Mouse (Mus musculus): ENCODE results near the gene Samd14. TPM values are rescaled to one million over a fixed set of nuclear protein-coding genes. Genes with fewer than 3 reads are reported as not detected.

Samd14 gene
- polyA plus RNA-seq, 1 experiment = 10.1 TPM

GRCm38 (mm10) chr11:94978947-94979346 lies 30.7 kb upstream of the Samd14 start:
- H3K4me3 ChIP-seq (ENCODE audit: control insufficient read depth, insufficient read depth, low read length) = no peak overlapping the region
- H3K36me3 ChIP-seq (ENCODE audit: control insufficient read depth, insufficient read depth, low read length) = no peaks in the 10 kb centered on the region
- no peaks in the 10 kb centered on the region for H3K4me1 ChIP-seq (replicated peaks; ENCODE audit: control insufficient read depth, insufficient read depth, low read length)
- TF ChIP-seq POLR2A (IDR thresholded peaks at IDR 0.05; ENCODE audit: control insufficient read depth, extremely low read depth, insufficient read depth, low read length, poor library complexity) (no peak), CTCF (IDR thresholded peaks at IDR 0.05; ENCODE audit: borderline replicate concordance, control insufficient read depth, extremely low read depth, insufficient read depth, low read length, poor library complexity) (peak; percentile 94)
- no peak overlapping the region for H3K27ac ChIP-seq (ENCODE audit: control insufficient read depth, insufficient read depth, low read length)
- H3K27me3 ChIP-seq (ENCODE audit: control insufficient read depth, insufficient read depth, low read length) = no peaks in the 10 kb centered on the region
- peak; percentile 95 for DNase-seq
- 2% methylated on average over 20 of the region's 20 CpGs for WGBS

DNA sequence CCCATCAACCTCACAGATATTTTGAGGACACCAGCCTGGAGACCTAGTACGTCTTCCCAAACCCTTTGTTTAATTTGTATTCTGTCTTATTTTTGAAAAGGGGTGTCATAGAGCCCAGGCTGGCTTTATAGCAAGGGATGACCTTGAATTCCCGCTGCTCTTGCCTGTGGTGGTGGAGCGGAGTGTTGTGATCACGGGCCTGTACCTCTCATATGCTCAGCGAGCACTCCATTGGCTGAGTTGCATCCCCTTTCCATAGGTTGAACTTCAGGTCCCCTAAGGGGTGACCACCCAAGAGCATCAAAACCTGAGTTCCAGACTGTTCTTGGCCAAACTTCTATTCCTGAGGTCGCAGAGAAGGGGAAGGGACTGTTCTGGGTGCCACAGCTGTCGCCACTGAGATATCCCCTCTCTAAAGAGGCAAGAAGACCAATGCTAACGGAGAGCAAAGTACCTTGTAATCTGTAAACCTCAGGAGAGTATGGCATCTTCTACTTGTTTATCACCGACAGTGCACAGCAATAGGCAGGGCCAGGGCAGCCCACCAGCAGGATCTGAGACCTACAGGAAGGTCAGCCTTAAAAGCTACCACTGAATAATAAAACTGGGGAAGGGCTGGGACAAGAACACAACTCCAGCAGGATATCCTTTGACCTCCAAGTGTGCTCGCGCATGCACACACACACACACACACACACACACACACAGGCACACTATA lies 30.1 kb upstream of the Samd14 start:
- no peak for DNase-seq
- H3K36me3 ChIP-seq (ENCODE audit: control insufficient read depth, insufficient read depth, low read length) = no peaks in the 10 kb centered on the region
- H3K4me3 ChIP-seq (ENCODE audit: control insufficient read depth, insufficient read depth, low read length) = no peak overlapping the region
- peaks cover 2% of the 10 kb centered on the region; the same call in 1 of the 2 replicates for H3K4me1 ChIP-seq (replicated peaks; ENCODE audit: control insufficient read depth, insufficient read depth, low read length)
- 92% methylated on average over 11 of the region's 11 CpGs for WGBS
- TF ChIP-seq CTCF (IDR thresholded peaks at IDR 0.05; ENCODE audit: borderline replicate concordance, control insufficient read depth, extremely low read depth, insufficient read depth, low read length, poor library complexity) (no peak), POLR2A (IDR thresholded peaks at IDR 0.05; ENCODE audit: control insufficient read depth, extremely low read depth, insufficient read depth, low read length, poor library complexity) (no peak)
- H3K27ac ChIP-seq (ENCODE audit: control insufficient read depth, insufficient read depth, low read length) = no peak overlapping the region
- H3K27me3 ChIP-seq (ENCODE audit: control insufficient read depth, insufficient read depth, low read length) = no peaks in the 10 kb centered on the region

GRCm38 (mm10) chr11:94985140-94985539 lies 24.5 kb upstream of the Samd14 start:
- no peak for TF ChIP-seq CTCF (IDR thresholded peaks at IDR 0.05; ENCODE audit: borderline replicate concordance, control insufficient read depth, extremely low read depth, insufficient read depth, low read length, poor library complexity)
- Histone ChIP-seq H3K27ac (ENCODE audit: control insufficient read depth, insufficient read depth, low read length) (no peak overlapping the region), H3K4me1 (replicated peaks; ENCODE audit: control insufficient read depth, insufficient read depth, low read length) (peaks cover 41% of the 10 kb centered on the region), H3K27me3 (ENCODE audit: control insufficient read depth, insufficient read depth, low read length) (no peaks in the 10 kb centered on the region), H3K36me3 (ENCODE audit: control insufficient read depth, insufficient read depth, low read length) (no peaks in the 10 kb centered on the region), H3K4me3 (ENCODE audit: control insufficient read depth, insufficient read depth, low read length) (no peak overlapping the region)
- DNase-seq = no peak
- whole genome bisulfite sequencing = 77% methylated on average over 1 of the region's 1 CpGs

GRCm38 (mm10) chr11:94985822-94986221 lies 23.9 kb upstream of the Samd14 start:
- TF ChIP-seq CTCF (IDR thresholded peaks at IDR 0.05; ENCODE audit: borderline replicate concordance, control insufficient read depth, extremely low read depth, insufficient read depth, low read length, poor library complexity) = no peak
- TF ChIP-seq POLR2A (IDR thresholded peaks at IDR 0.05; ENCODE audit: control insufficient read depth, extremely low read depth, insufficient read depth, low read length, poor library complexity) = no peak
- no peaks in the 10 kb centered on the region for H3K27me3 ChIP-seq (ENCODE audit: control insufficient read depth, insufficient read depth, low read length)
- H3K36me3 ChIP-seq (ENCODE audit: control insufficient read depth, insufficient read depth, low read length) = no peaks in the 10 kb centered on the region
- 82% methylated on average over 5 of the region's 5 CpGs for WGBS
- peaks cover 41% of the 10 kb centered on the region for H3K4me1 ChIP-seq (replicated peaks; ENCODE audit: control insufficient read depth, insufficient read depth, low read length)
- no peak overlapping the region for H3K4me3 ChIP-seq (ENCODE audit: control insufficient read depth, insufficient read depth, low read length)
- no peak for DNase-seq
- H3K27ac ChIP-seq (ENCODE audit: control insufficient read depth, insufficient read depth, low read length) = no peak overlapping the region

DNA sequence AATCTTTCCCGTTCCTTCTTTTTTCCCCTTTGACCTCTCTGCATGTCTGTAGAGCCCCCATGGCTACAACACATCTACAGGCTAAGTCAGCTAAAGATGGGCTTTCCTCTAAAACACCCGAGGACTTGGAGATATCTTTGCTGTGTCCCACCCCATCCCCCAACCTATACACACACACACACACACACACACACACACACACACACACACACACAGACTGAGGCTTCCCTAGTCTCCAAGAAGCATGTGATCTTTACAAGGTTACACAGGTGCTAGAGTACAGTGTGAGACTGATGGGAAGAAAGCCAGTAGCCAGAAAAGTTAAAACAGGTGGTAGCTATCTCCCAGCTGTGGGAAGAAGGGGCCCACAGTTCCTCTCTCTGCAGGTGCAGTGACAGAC lies 23.2 kb upstream of the Samd14 start:
- WGBS = 54% methylated on average over 2 of the region's 2 CpGs
- H3K27me3 ChIP-seq (ENCODE audit: control insufficient read depth, insufficient read depth, low read length) = no peaks in the 10 kb centered on the region
- peaks cover 41% of the 10 kb centered on the region for H3K4me1 ChIP-seq (replicated peaks; ENCODE audit: control insufficient read depth, insufficient read depth, low read length)
- H3K36me3 ChIP-seq (ENCODE audit: control insufficient read depth, insufficient read depth, low read length) = no peaks in the 10 kb centered on the region
- TF ChIP-seq CTCF (IDR thresholded peaks at IDR 0.05; ENCODE audit: borderline replicate concordance, control insufficient read depth, extremely low read depth, insufficient read depth, low read length, poor library complexity) = no peak
- TF ChIP-seq POLR2A (IDR thresholded peaks at IDR 0.05; ENCODE audit: control insufficient read depth, extremely low read depth, insufficient read depth, low read length, poor library complexity) = no peak
- no peak overlapping the region for H3K27ac ChIP-seq (ENCODE audit: control insufficient read depth, insufficient read depth, low read length)
- DNase-seq = peak; percentile 25
- H3K4me3 ChIP-seq (ENCODE audit: control insufficient read depth, insufficient read depth, low read length) = no peak overlapping the region

- 70% methylated on average over 6 of the region's 6 CpGs for WGBS
- no peak overlapping the region for H3K4me3 ChIP-seq (ENCODE audit: control insufficient read depth, insufficient read depth, low read length)
- H3K27me3 ChIP-seq (ENCODE audit: control insufficient read depth, insufficient read depth, low read length) = no peaks in the 10 kb centered on the region
- no peak overlapping the region for H3K27ac ChIP-seq (ENCODE audit: control insufficient read depth, insufficient read depth, low read length)
- TF ChIP-seq CTCF (IDR thresholded peaks at IDR 0.05; ENCODE audit: borderline replicate concordance, control insufficient read depth, extremely low read depth, insufficient read depth, low read length, poor library complexity) (no peak), POLR2A (IDR thresholded peaks at IDR 0.05; ENCODE audit: control insufficient read depth, extremely low read depth, insufficient read depth, low read length, poor library complexity) (no peak)
- no peaks in the 10 kb centered on the region for H3K36me3 ChIP-seq (ENCODE audit: control insufficient read depth, insufficient read depth, low read length)
- DNase-seq = no peak
- peaks cover 41% of the 10 kb centered on the region for H3K4me1 ChIP-seq (replicated peaks; ENCODE audit: control insufficient read depth, insufficient read depth, low read length)
Observed at GRCm38 (mm10) chr11:94987341-94987740, 22.3 kb upstream of the Samd14 start.

- WGBS = 84% methylated on average over 8 of the region's 8 CpGs
- H3K27ac ChIP-seq (ENCODE audit: control insufficient read depth, insufficient read depth, low read length) = no peak overlapping the region
- DNase-seq = no peak
Observed at GRCm38 (mm10) chr11:94987851-94988250, 21.8 kb upstream of the Samd14 start.

More at GRCm38 (mm10) chr11:94987851-94988250, 21.8 kb upstream of the Samd14 start:
- Histone ChIP-seq H3K4me1 (replicated peaks; ENCODE audit: control insufficient read depth, insufficient read depth, low read length) (peaks cover 45% of the 10 kb centered on the region), H3K27me3 (ENCODE audit: control insufficient read depth, insufficient read depth, low read length) (no peaks in the 10 kb centered on the region), H3K36me3 (ENCODE audit: control insufficient read depth, insufficient read depth, low read length) (no peaks in the 10 kb centered on the region), H3K4me3 (ENCODE audit: control insufficient read depth, insufficient read depth, low read length) (no peak overlapping the region)
- TF ChIP-seq CTCF (IDR thresholded peaks at IDR 0.05; ENCODE audit: borderline replicate concordance, control insufficient read depth, extremely low read depth, insufficient read depth, low read length, poor library complexity) (no peak), POLR2A (IDR thresholded peaks at IDR 0.05; ENCODE audit: control insufficient read depth, extremely low read depth, insufficient read depth, low read length, poor library complexity) (no peak)

All from thymus, adult 2 months (tissue).